Mouse (Mus musculus): ENCODE data around the gene Actl6a. TPM values are rescaled to one million over a fixed set of nuclear protein-coding genes. Genes with fewer than 3 reads are reported as not detected.
"Not testable (repeated sequence)": the region's sequence is repeated elsewhere in the genome, so short reads cannot be mapped to it uniquely, and the experiment has no call there.

Gene Actl6a
- polyA plus RNA-seq, 1 experiment from 2014 or later = 199 TPM

DNA sequence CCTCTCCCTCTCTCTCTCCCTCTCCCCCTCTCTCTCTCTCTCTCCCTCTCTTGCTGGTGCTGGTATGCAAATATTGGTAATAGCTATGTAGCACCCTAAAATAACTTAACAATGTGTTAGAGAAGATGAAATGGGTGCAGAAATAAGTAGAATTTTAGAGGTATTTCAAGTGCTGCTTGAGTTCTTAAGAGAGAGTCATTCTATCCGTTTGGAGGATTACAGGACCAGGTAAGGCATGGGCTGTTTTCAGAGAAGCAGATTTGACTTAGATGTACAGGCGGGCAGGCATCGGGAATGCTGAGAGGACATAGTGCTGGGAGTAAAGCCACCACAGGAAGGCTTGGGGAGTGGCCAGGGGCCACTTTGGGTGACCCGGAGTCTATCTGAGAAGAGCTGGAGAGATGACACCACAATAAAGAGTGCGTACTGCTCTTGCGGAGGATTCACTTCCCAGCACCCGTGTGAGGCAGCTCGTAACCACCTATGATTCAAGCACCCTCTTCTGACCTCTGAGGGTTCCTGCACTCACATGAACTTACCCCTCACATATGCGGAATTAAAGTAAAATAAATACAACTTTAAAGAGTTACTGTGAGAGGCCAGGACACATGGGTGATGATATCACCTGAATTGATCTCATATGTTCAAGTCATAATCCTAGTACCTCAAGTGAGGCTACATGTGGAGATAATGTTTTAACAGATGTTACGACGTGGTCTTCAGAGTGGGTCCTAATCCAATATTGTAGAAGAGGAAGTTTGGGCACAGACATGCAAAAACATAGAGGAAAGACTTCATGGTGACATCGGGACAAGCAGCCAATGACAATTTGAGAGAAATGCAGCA, 11.1 kb upstream of the Actl6a start:
- 61% methylated on average over 12 of the region's 12 CpGs for WGBS
- H3K27ac ChIP-seq (ENCODE audit: low read depth) = no peak overlapping the region
- DNase-seq (no peak), ATAC-seq (ENCODE audit: insufficient read depth) (no peak)
- no peaks in the 10 kb centered on the region for H3K27me3 ChIP-seq (ENCODE audit: insufficient read depth, low read length)
- no peaks in the 10 kb centered on the region for H3K9me3 ChIP-seq (ENCODE audit: low read depth, low read length)
- no peak overlapping the region for H3K4me3 ChIP-seq (ENCODE audit: low read depth, low read length)
- no peak overlapping the region for H3K9ac ChIP-seq
- peak; percentile 29; the same call in 1 of the 2 replicates for TF ChIP-seq CTCF (IDR thresholded peaks at IDR 0.05; ENCODE audit: low read depth)
- no peaks in the 10 kb centered on the region for H3K36me3 ChIP-seq (ENCODE audit: insufficient read depth)
- no peaks in the 10 kb centered on the region; the same call in 1 of the 2 replicates for H3K4me1 ChIP-seq (ENCODE audit: insufficient read depth)
- no peak overlapping the region for H3K4me2 ChIP-seq

DNA sequence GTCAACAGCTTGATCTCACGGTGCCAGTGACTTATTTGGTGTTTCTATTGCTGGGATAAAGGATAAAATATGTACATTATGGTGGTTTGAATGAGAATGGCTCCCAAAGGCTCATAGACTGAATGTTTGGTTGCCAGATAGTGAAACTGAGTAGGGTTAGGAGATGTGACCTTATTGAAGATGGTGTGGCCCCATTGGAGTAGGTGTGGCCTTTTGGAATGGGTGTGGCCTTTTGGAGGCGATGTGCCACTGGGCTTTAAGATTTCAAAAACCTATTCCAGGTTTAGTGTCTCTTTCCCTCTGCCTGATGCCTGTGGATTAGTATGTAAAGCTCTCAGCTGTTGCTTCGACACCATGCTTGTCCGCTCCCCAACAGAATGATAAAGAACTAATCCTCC, 10.5 kb upstream of the Actl6a start:
- no peaks in the 10 kb centered on the region for H3K9me3 ChIP-seq (ENCODE audit: low read depth, low read length)
- DNase-seq (no peak), ATAC-seq (ENCODE audit: insufficient read depth) (no peak)
- no peaks in the 10 kb centered on the region; the same call in 1 of the 2 replicates for H3K4me1 ChIP-seq (ENCODE audit: insufficient read depth)
- no peak overlapping the region for H3K4me2 ChIP-seq
- no peak overlapping the region for H3K4me3 ChIP-seq (ENCODE audit: low read depth, low read length)
- no peak overlapping the region for H3K9ac ChIP-seq
- H3K36me3 ChIP-seq (ENCODE audit: insufficient read depth) = no peaks in the 10 kb centered on the region
- WGBS = 81% methylated on average over 4 of the region's 4 CpGs
- no peak overlapping the region for H3K27ac ChIP-seq (ENCODE audit: low read depth)
- TF ChIP-seq CTCF (IDR thresholded peaks at IDR 0.05; ENCODE audit: low read depth) = no peak
- H3K27me3 ChIP-seq (ENCODE audit: insufficient read depth, low read length) = no peaks in the 10 kb centered on the region

- peak; percentile 78; the same call in 1 of the 2 replicates for ATAC-seq (ENCODE audit: insufficient read depth)
- Histone ChIP-seq H3K4me3 (ENCODE audit: low read depth, low read length) (no peak overlapping the region), H3K36me3 (ENCODE audit: insufficient read depth) (no peaks in the 10 kb centered on the region)
These were observed 7.8 kb upstream of the Actl6a start for GRCm38 (mm10) chr3:32698228-32698863.

GRCm38 (mm10) chr3:32704021-32704420, 2.1 kb upstream of the Actl6a start:
- not testable (repeated sequence) for H3K27ac ChIP-seq (ENCODE audit: low read depth); ATAC-seq (ENCODE audit: insufficient read depth); H3K36me3 ChIP-seq (ENCODE audit: insufficient read depth); DNase-seq; H3K4me1 ChIP-seq (ENCODE audit: insufficient read depth); H3K27me3 ChIP-seq (ENCODE audit: insufficient read depth, low read length); H3K9me3 ChIP-seq (ENCODE audit: low read depth, low read length); H3K4me2 ChIP-seq; H3K4me3 ChIP-seq (ENCODE audit: low read depth, low read length); H3K9ac ChIP-seq
- WGBS = 87% methylated on average over 6 of the region's 6 CpGs

More at GRCm38 (mm10) chr3:32698228-32698863, 7.8 kb upstream of the Actl6a start:
- Histone ChIP-seq H3K4me1 (ENCODE audit: insufficient read depth) (no peaks in the 10 kb centered on the region), H3K27me3 (ENCODE audit: insufficient read depth, low read length) (no peaks in the 10 kb centered on the region), H3K9ac (no peak overlapping the region), H3K9me3 (ENCODE audit: low read depth, low read length) (no peaks in the 10 kb centered on the region), H3K4me2 (no peak overlapping the region), H3K27ac (ENCODE audit: low read depth) (no peak overlapping the region)
- TF ChIP-seq CTCF (IDR thresholded peaks at IDR 0.05; ENCODE audit: low read depth) = peak; percentile 93
- WGBS = 29% methylated on average over 7 of the region's 7 CpGs
- peak; percentile 96 for DNase-seq

DNA sequence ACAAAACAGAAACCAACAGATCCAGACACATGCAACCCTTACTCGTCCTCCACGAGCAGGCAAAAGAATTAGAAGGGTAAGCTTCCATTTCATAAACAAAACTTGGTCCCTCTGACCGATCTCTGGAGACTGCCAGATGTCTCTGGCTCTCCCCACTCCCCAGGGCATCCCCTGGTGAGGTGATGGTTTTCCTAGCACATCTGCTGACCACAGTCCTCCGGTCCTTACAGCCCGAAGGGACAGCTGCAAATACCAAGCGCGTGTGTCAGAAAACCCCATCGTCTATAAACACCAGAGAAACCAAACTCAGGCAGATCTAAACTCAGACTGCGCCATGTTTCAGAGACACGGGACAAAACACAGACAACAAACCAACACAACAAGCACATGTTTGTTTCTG, 1.5 kb upstream of the Actl6a start:
- not testable (repeated sequence) for H3K4me1 ChIP-seq (ENCODE audit: insufficient read depth); ATAC-seq (ENCODE audit: insufficient read depth); H3K36me3 ChIP-seq (ENCODE audit: insufficient read depth); H3K27ac ChIP-seq (ENCODE audit: low read depth); H3K9ac ChIP-seq; H3K27me3 ChIP-seq (ENCODE audit: insufficient read depth, low read length); H3K4me2 ChIP-seq; DNase-seq; H3K4me3 ChIP-seq (ENCODE audit: low read depth, low read length); H3K9me3 ChIP-seq (ENCODE audit: low read depth, low read length)
- WGBS = 77% methylated on average over 10 of the region's 10 CpGs

- Histone ChIP-seq H3K4me1 (ENCODE audit: insufficient read depth) (0 out of 2 replicates have a peak, but pooled peaks cover 4% of the 10 kb centered on the region), H3K27me3 (ENCODE audit: insufficient read depth, low read length) (no peaks in the 10 kb centered on the region), H3K36me3 (ENCODE audit: insufficient read depth) (peaks cover 17% of the 10 kb centered on the region), H3K9me3 (ENCODE audit: low read depth, low read length) (no peaks in the 10 kb centered on the region), H3K4me3 (ENCODE audit: low read depth, low read length) (peak overlapping the region; percentile 84), H3K4me2 (peak overlapping the region; percentile 62), H3K27ac (ENCODE audit: low read depth) (no peak overlapping the region), H3K9ac (no peak overlapping the region)
- no peak for ATAC-seq (ENCODE audit: insufficient read depth)
- DNase-seq = no peak
- WGBS = 2% methylated on average over 4 of the region's 4 CpGs
- no peak for TF ChIP-seq CTCF (IDR thresholded peaks at IDR 0.05; ENCODE audit: low read depth)
These were observed 1.9 kb downstream of the Actl6a start for GRCm38 (mm10) chr3:32708052-32708367.

Data from lung, embryonic 14.5 days (tissue).